Mouse (Mus musculus) ES-E14 (cell line): ENCODE results near the gene Tuba4a. TPM values are rescaled to one million over a fixed set of nuclear protein-coding genes. Genes with fewer than 3 reads are reported as not detected.

ENCODE experiments used
- DNase-seq: peaks from one replicate; pipeline ENCODE4 v3.0.0-alpha.2; 2013; ENCODE audit warnings: low read depth, low spot score
- H3K27ac ChIP-seq: 2 replicates; pipeline ENCODE4 v1.5.1; 2012; ENCODE audit warnings: low read depth, mild to moderate bottlenecking, low read length, moderate library complexity, mixed read lengths; ENCODE audit not compliant: poor library complexity, insufficient read depth, severe bottlenecking
- H3K36me3 ChIP-seq: 2 replicates; pipeline ENCODE4 v1.6.1; 2012; ENCODE audit warnings: mild to moderate bottlenecking, low read length, moderate library complexity, mixed read lengths; ENCODE audit not compliant: control insufficient read depth, poor library complexity, insufficient read depth, severe bottlenecking
- H3K4me1 ChIP-seq, 2 experiments: fragments of 150-350 bp in 1 of 2; sonication (generic) in 1 of 2; 2 replicates each; pipeline ENCODE4 v1.6.1; 2012; ENCODE audit warnings: low read length in 2 of 2, mild to moderate bottlenecking in 1 of 2, mixed read lengths in 1 of 2; ENCODE audit not compliant: control insufficient read depth in 2 of 2, insufficient read depth in 2 of 2, poor library complexity in 1 of 2
- H3K4me3 ChIP-seq, 2 experiments: fragments of 150-350 bp in 1 of 2; sonication (generic) in 1 of 2; 2 replicates each; pipeline ENCODE4 v1.5.1; 2012; ENCODE audit warnings: low read length in 2 of 2, low read depth in 1 of 2, mild to moderate bottlenecking in 1 of 2, mixed read lengths in 1 of 2; ENCODE audit not compliant: insufficient read depth in 1 of 2, poor library complexity in 1 of 2, severe bottlenecking in 1 of 2
- H3K9ac ChIP-seq: 2 replicates; pipeline ENCODE4 v1.6.1; 2012; ENCODE audit warnings: low read depth, mild to moderate bottlenecking, low read length, mixed read lengths; ENCODE audit not compliant: poor library complexity, insufficient read depth, severe bottlenecking
- H3K9me3 ChIP-seq: fragments of 150-350 bp; sonication (generic); 2 replicates; pipeline ENCODE4 v1.6.1; 2012; ENCODE audit warnings: low read depth, mild to moderate bottlenecking, low read length; ENCODE audit not compliant: control insufficient read depth, insufficient read depth
- CHD2 ChIP-seq: IDR thresholded peaks from 2 replicates; pipeline ENCODE4 v1.6.1; 2014; ENCODE audit warnings: mild to moderate bottlenecking, low read depth, low read length, inconsistent platforms
- HCFC1 ChIP-seq: IDR thresholded peaks from 2 replicates; pipeline ENCODE4 v1.6.1; 2012; ENCODE audit warnings: low read length, inconsistent platforms, borderline replicate concordance; ENCODE audit not compliant: insufficient read depth
- MAFK ChIP-seq: IDR thresholded peaks from 2 replicates; pipeline ENCODE4 v1.6.1; 2014; ENCODE audit warnings: mild to moderate bottlenecking, low read depth, low read length, inconsistent platforms; ENCODE audit not compliant: insufficient read depth
- ZC3H11A ChIP-seq: IDR thresholded peaks from 2 replicates; pipeline ENCODE4 v1.6.1; 2012; ENCODE audit warnings: low read depth, mild to moderate bottlenecking, inconsistent platforms, low read length, borderline replicate concordance
- ZNF384 ChIP-seq: IDR thresholded peaks from 2 replicates; pipeline ENCODE4 v1.6.1; 2012; ENCODE audit warnings: low read depth, low read length, inconsistent platforms
- in situ Hi-C, 2 experiments: fragments of 600-800 bp; cut with MboI; formaldehyde crosslinking; loops; one replicate each; pipeline ENCODE4 v1.15.1; 2025; ENCODE audit warnings: low sequenced_read_pairs in 2 of 2, inconsistent platforms in 1 of 2; ENCODE audit not compliant: unreplicated experiment in 2 of 2
- total RNA-seq: library from RNA; depleted of rRNA; stranded (reverse); fragments of 300-350 nt; gene quantifications from 2 replicates; pipeline ENCODE4 v1.2.3, GENCODE M21; 2012

Gene Tuba4a
- total RNA-seq, 1 experiment = 110 TPM

GRCm38 (mm10) chr1:75219078-75219477 lies 587 bp downstream of the Tuba4a start:
- Histone ChIP-seq H3K27ac (no peak overlapping the region), H3K4me1 (peaks cover 12 to 29% of the 10 kb centered on the region in 2 experiments), H3K9me3 (no peaks in the 10 kb centered on the region), H3K4me3 (peak overlapping the region; percentile 70 to 97), H3K36me3 (peaks cover 31% of the 10 kb centered on the region), H3K9ac (peak overlapping the region; percentile 74)
- DNase-seq = peak; percentile 78
- in situ Hi-C loops = no loop called here
- 0 out of 2 replicates have a peak, but pooled peaks have one; percentile 1 for TF ChIP-seq MAFK
- no peak for TF ChIP-seq ZNF384
- TF ChIP-seq CHD2 = no peak
- no peak for TF ChIP-seq ZC3H11A
- no peak for TF ChIP-seq HCFC1

DNA sequence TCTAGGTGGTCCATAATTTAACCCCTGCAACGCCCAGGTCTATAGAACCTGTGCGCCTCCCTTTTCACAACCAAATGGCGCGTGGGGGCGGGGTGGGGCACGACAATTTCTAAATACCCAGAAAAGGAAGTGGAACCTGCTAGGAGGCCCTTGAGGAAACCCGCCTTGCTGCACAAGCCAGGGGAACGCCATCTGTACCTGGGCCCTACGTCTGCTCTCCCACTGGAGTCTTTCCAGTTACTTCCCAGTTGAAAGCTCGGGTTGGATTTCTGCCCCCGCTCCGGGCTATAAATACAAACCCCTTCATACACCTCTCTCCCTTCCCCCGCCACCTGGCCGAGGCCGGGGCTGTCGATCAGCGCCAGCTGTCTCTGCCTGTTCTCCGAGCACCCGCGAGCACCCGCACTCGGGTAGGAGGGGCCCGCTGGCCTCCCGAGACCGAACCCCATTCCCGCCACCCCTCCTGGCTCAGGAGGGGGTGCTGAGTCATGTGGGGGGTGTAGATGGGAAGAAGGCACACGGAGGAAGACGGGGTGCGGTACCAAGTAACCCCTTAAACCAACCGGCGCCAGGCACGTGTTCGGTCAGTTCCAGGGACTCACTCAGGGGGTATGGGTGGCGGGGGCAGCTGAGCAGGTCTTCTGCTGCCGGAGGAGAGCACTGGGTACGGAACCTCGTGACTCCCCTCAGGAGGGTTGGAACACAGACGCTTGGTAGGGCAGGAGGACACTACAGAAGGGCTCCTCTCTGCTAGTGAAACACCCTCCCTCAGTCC lies 1.3 kb downstream of the Tuba4a start:
- H3K27ac ChIP-seq = no peak overlapping the region
- DNase-seq = no peak
- in situ Hi-C loops = no loop called here

DNA sequence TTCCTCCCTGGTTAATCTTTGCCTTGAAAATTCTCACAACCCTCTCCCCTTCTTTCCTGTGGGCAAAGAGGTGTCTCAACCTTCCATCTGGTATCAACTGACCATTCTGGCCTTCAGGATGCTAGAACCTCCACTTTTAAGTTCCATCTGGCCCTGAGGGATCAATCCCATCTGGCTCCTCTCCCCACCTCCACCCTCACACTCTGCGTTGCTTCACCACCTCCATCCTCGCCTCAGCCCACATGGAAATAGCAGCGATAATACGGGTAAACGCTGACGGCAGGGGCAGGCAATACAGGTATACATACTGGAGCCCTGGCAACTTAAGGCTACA lies 1.8 kb downstream of the Tuba4a start:
- Histone ChIP-seq H3K4me1 (peaks cover 13 to 27% of the 10 kb centered on the region in 2 experiments), H3K4me3 (peak overlapping the region; percentile 70 to 97), H3K36me3 (peaks cover 39% of the 10 kb centered on the region), H3K9ac (peak overlapping the region; percentile 74), H3K9me3 (no peaks in the 10 kb centered on the region), H3K27ac (no peak overlapping the region)
- in situ Hi-C loops = no loop called here
- DNase-seq = no peak
- TF ChIP-seq HCFC1 = no peak
- TF ChIP-seq ZNF384 = no peak
- TF ChIP-seq MAFK = no peak
- no peak for TF ChIP-seq ZC3H11A

More for the DNA sequence above, 1.3 kb downstream of the Tuba4a start:
- Histone ChIP-seq H3K9me3 (no peaks in the 10 kb centered on the region), H3K4me1 (peaks cover 11 to 29% of the 10 kb centered on the region in 2 experiments), H3K4me3 (peak overlapping the region; percentile 70 to 97), H3K36me3 (peaks cover 37% of the 10 kb centered on the region), H3K9ac (peak overlapping the region; percentile 74)
- TF ChIP-seq MAFK = 0 out of 2 replicates have a peak, but pooled peaks have one; percentile 2
- no peak for TF ChIP-seq ZNF384

DNA sequence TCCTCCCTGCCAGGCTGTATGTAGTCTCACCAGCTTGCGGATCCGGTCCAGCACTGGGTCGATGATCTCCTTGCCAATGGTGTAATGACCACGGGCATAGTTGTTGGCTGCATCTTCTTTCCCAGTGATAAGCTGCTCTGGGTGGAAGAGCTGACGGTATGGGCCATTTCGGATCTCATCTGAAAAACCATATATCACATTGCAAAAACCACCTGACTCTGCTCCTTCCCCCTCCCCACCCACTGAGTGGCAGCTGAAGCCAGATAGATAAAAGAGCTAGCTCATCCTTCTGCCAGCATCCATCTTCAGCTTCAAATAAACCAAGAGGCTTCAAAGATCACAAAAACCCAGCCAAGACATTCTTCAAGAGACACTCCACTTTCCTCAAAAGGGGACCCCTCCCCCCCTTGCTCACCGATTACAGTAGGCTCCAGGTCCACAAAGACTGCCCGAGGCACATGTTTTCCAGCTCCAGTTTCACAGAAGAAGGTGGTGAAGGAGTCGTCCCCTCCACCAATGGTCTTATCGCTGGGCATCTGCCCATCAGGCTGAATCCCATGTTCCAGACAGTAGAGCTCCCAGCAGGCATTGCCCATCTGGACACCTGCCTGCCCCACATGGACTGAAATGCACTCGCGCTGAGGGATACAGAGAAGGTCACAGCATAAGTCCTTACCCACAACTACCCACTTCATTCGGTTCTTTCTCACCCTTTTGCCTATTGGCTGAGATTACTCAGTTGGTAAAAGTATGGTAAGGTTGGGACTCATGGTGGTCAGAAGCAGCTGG lies 2.7 kb downstream of the Tuba4a start:
- in situ Hi-C loops = no loop called here
- TF ChIP-seq ZNF384 (no peak), HCFC1 (no peak), CHD2 (no peak), ZC3H11A (no peak)

More for the DNA sequence above, 2.7 kb downstream of the Tuba4a start:
- H3K9ac ChIP-seq = peak overlapping the region; percentile 4; the same call in 1 of the 2 replicates
- H3K9me3 ChIP-seq = no peaks in the 10 kb centered on the region
- H3K4me3 ChIP-seq = no peak overlapping the region; a peak in 1 of 4 replicates
- peaks cover 44% of the 10 kb centered on the region for H3K36me3 ChIP-seq
- peaks cover 13 to 28% of the 10 kb centered on the region in 2 experiments for H3K4me1 ChIP-seq
- DNase-seq = no peak
- no peak overlapping the region for H3K27ac ChIP-seq
